Mouse (Mus musculus): ENCODE results near the gene Wnt11. TPM values are rescaled to one million over a fixed set of nuclear protein-coding genes. Genes with fewer than 3 reads are reported as not detected.
A peak's percentile ranks its signal among the peaks of the same experiment; 100 is the strongest.

Wnt11 gene
- total RNA-seq, 4 experiments from 2014 or later = 0.59 to 1.5 (median 1.2) TPM

GRCm38 (mm10) chr7:98867794-98868150 lies 32.9 kb downstream of the Wnt11 start:
- DNase-seq = no peak

GRCm38 (mm10) chr7:98869070-98869469 lies 34.2 kb downstream of the Wnt11 start:
- no peak for DNase-seq

DNA sequence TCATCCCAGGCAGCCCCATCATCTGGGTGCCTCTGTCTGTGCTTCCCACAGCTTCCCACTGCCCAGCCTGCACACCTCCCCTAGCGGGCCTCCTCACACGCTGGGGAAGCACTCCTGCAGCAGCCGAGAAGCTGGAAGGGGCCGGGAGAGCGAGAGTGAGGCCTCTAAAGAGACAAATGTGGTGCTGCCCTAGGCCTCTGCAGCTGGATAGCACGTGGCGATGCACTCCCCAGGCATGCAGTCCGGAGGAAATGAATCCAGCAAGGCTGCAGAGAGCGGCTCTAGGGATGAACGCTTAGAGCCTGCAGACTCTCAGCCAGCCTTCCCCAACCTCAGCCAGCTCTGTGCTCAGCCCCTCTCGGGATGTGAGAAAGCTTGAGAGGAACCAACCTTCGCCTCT lies 35.9 kb downstream of the Wnt11 start:
- DNase-seq = no peak

- DNase-seq = no peak
Measured at GRCm38 (mm10) chr7:98871882-98872281, 37.0 kb downstream of the Wnt11 start.

GRCm38 (mm10) chr7:98873316-98873715 lies 38.4 kb downstream of the Wnt11 start:
- no peak for DNase-seq

DNA sequence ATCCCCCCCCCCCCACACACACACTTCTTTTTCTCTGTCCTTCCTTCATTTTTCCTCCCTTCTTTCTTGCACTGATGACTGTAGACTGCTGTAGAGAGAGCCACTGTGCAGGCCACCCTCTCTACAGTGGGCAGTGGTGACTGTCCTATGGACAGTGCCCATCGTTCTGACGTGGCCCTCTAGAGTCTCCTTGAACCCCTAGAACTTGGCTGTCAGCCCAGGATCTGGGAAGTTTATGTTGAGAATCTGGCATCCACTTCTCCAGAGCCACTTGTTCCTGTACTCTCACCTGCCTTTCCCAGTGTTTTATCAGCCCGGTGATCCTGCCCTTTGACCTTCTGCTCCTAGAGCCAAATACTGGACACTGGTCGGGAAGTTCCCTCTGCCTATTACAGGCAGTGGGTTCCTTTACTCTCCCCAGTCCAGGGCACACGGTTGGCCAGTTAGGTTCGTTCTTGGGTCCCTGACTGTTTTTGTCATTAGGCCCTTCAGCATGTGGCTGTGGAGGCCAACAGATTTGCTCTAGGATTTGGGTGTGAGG lies 39.6 kb downstream of the Wnt11 start:
- peak; percentile 54 for DNase-seq

GRCm38 (mm10) chr7:98875390-98875990 lies 40.6 kb downstream of the Wnt11 start:
- DNase-seq = no peak

DNA sequence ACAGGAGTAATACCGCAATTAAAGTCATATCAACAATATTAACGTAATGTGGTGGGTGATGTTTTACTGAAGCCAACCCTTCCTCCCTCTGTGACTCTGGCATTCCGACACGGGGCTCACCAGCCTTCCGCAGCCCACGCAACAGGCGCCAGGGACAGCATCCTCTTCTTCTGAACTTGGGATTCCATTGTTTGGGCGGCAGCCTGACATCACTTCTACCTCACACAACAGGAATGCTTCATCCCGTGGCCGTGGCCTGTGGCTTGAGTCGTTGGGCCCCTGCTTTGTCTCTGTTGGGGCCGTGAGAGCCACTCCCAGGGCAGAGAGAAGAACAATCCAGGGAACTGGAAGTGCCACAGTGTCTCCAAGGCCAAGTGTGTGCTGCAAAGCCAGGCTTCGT lies 41.2 kb downstream of the Wnt11 start:
- no peak for DNase-seq

DNA sequence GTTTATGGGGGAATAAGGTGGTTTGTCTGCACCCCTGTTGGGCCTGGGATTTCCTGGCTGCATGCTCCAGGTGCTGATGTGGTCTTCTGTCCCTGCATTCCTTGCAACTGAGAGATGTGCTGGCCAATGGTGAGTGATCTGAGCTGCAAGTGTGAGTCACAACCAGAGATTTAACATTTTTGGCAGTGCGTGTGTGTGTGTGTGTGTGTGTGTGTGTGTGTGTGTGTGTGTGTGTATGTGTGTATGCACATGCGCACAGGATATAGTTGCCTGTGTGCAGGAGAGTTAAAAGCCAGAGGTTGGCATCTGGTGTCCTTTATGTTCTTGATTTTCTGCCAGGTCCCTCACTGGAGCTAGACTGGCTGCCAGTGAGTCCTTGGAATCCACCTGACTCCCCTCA lies 44.3 kb downstream of the Wnt11 start:
- DNase-seq = no peak

DNA sequence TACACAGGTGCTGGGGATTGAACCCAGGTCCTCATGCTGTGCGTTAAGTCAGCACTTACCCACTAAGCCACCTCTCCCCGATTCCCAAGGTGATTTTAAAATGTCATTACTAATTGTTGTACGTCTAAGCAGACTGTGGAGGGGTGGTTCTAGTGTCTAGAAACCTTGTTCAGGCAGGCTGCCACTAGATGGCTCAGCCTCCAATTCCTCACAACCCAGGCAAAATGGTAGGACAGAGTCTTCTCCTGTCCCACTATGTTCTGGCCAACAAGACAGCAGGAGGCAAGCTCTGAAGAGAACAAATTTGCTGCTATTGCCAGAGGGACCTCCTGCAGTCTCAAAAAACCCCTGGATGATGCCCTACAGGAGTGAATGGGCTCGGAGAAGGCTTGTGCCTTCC lies 47.0 kb downstream of the Wnt11 start:
- no peak for DNase-seq

GRCm38 (mm10) chr7:98887811-98888261 lies 52.9 kb downstream of the Wnt11 start:
- DNase-seq = no peak

GRCm38 (mm10) chr7:98888810-98889209 lies 53.9 kb downstream of the Wnt11 start:
- no peak for DNase-seq

- DNase-seq = no peak
Measured at GRCm38 (mm10) chr7:98889211-98889610, 54.3 kb downstream of the Wnt11 start.

GRCm38 (mm10) chr7:98893144-98893543 lies 58.2 kb downstream of the Wnt11 start:
- no peak for DNase-seq

- no peak for DNase-seq
Measured at GRCm38 (mm10) chr7:98894305-98894704, 59.4 kb downstream of the Wnt11 start.

GRCm38 (mm10) chr7:98894768-98895167 lies 59.9 kb downstream of the Wnt11 start:
- DNase-seq = no peak

- no peak for DNase-seq
Measured at GRCm38 (mm10) chr7:98895501-98896095, 60.7 kb downstream of the Wnt11 start.

GRCm38 (mm10) chr7:98897323-98897722 lies 62.4 kb downstream of the Wnt11 start:
- DNase-seq = no peak

DNA sequence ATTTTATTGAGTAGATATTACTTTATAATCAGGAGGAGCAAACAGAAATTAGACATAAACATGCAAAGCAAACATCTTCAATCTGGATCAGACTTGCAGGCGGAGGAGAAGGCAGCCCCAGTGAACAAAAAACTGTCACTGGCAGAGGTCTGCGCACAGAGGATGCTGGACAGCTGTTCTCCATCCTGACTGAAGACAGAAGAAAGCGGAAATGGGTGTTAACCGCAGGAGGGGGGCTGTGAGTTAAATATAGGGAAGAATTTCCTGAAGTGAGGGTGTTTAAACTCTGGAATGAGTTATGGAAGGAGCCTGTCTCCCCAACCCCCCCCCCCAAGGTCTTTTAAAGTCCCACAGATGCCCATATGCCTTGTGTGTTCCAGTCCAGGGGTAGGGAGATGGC lies 64.9 kb downstream of the Wnt11 start:
- no peak for DNase-seq

GRCm38 (mm10) chr7:98901120-98901519 lies 66.2 kb downstream of the Wnt11 start:
- DNase-seq = no peak

DNA sequence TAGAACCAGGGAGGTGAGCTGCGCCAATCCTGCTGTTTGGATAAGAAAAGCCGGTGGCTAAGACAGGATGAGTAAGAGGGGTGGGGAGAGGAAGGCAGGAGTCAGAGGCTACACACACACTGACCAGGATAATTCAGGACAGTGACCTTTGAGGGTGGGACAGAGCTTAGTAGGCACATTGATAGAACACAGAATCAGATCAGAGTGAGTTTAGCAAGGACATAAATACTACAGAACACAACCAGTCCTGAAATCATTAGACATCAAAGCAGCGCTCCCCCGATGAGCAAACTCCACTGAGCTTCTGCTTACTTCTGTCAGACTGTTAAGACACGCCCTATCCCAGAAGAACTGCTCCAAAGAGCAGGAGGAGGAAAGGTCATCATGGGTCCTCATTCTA lies 69.0 kb downstream of the Wnt11 start:
- no peak for DNase-seq

Measured in adrenal gland, adult 8-10 months (tissue).